Mouse (Mus musculus) layer of hippocampus, adult 9-10 months (tissue): ENCODE measurements around the gene Nfu1.

Source experiments
- DNase-seq: peaks from one replicate; pipeline ENCODE4 v3.0.0; 2022; ENCODE audit warnings: low spot score

Gene Nfu1

GRCm38 (mm10) chr6:87075092-87075685 is 66.2 kb downstream of the Nfu1 start:
- no peak for DNase-seq
